Mouse (Mus musculus) inflammation-experienced regulatory T-cells, adult 6 months (primary cell): ENCODE measurements around the gene Fam243. TPM values are rescaled to one million over a fixed set of nuclear protein-coding genes. Genes with fewer than 3 reads are reported as not detected.

Experiments used
- ATAC-seq: one replicate; pipeline ENCODE4 v1.8.0; 2017
- polyA plus RNA-seq, 3 experiments: library from polyadenylated mRNA; unstranded; fragments of 100-300 nt; shearing (Covaris generic); gene quantifications; one replicate each; pipeline ENCODE4 v1.2.1; 2017

Fam243 gene
- polyA plus RNA-seq, 3 experiments from 2014 or later: not detected

- peak; percentile 61 for ATAC-seq
Observed at GRCm38 (mm10) chr16:92319353-92320109, 1.7 kb downstream of the Fam243 start.

GRCm38 (mm10) chr16:92316049-92316738 is 5.0 kb downstream of the Fam243 start:
- no peak for ATAC-seq

- ATAC-seq: peak; percentile 90
Observed at GRCm38 (mm10) chr16:92313953-92314741, 7.1 kb downstream of the Fam243 start.

- no peak for ATAC-seq
Observed at GRCm38 (mm10) chr16:92309126-92309525, 12.1 kb downstream of the Fam243 start.

GRCm38 (mm10) chr16:92307947-92308346 is 13.3 kb downstream of the Fam243 start:
- ATAC-seq: no peak

GRCm38 (mm10) chr16:92305519-92305918 is 15.7 kb downstream of the Fam243 start:
- ATAC-seq: no peak

GRCm38 (mm10) chr16:92302506-92302905 is 18.7 kb downstream of the Fam243 start:
- ATAC-seq: no peak

GRCm38 (mm10) chr16:92301989-92302388 is 19.3 kb downstream of the Fam243 start:
- no peak for ATAC-seq

GRCm38 (mm10) chr16:92301412-92301806 is 19.8 kb downstream of the Fam243 start:
- ATAC-seq: peak; percentile 47

- ATAC-seq: peak; percentile 95
Observed at GRCm38 (mm10) chr16:92300649-92301411, 20.4 kb downstream of the Fam243 start, which contains the start of gene Smim11. TSS of gene Smim11 (plus strand) at chr16:92301286.

- ATAC-seq: no peak
Observed at GRCm38 (mm10) chr16:92295328-92295727, 25.9 kb downstream of the Fam243 start.

GRCm38 (mm10) chr16:92294267-92294970 is 26.8 kb downstream of the Fam243 start:
- ATAC-seq: no peak

- no peak for ATAC-seq
Observed at GRCm38 (mm10) chr16:92292101-92292500, 29.1 kb downstream of the Fam243 start, which contains the start of gene Kcne2. TSS of gene Kcne2 (plus strand) at chr16:92292389.

- no peak for ATAC-seq
Observed at GRCm38 (mm10) chr16:92290045-92290444, 31.2 kb downstream of the Fam243 start.

- no peak for ATAC-seq
Observed at GRCm38 (mm10) chr16:92288778-92289177, 32.5 kb downstream of the Fam243 start.

- ATAC-seq: peak; percentile 56
Observed at GRCm38 (mm10) chr16:92286609-92287008, 34.6 kb downstream of the Fam243 start.

- ATAC-seq: no peak
Observed at GRCm38 (mm10) chr16:92285068-92285467, 36.2 kb downstream of the Fam243 start.

- ATAC-seq: no peak
Observed at GRCm38 (mm10) chr16:92282671-92283070, 38.6 kb downstream of the Fam243 start.

GRCm38 (mm10) chr16:92275526-92275925 is 45.7 kb downstream of the Fam243 start:
- ATAC-seq: no peak

- ATAC-seq: no peak
Observed at GRCm38 (mm10) chr16:92274516-92274915, 46.7 kb downstream of the Fam243 start.
